Mouse (Mus musculus): ENCODE results near the gene Fam189a1. TPM values are rescaled to one million over a fixed set of nuclear protein-coding genes. Genes with fewer than 3 reads are reported as not detected.

The Fam189a1 gene
- total RNA-seq, 2 experiments from 2014 or later, result 51.4 to 54.8 TPM

- DNase-seq (ENCODE audit: low spot score in 2 of 2), result no peak
Measured at GRCm38 (mm10) chr7:65046690-65047089, 109.7 kb downstream of the Fam189a1 start.

GRCm38 (mm10) chr7:65044280-65044679, 112.1 kb downstream of the Fam189a1 start:
- no peak for DNase-seq (ENCODE audit: low spot score in 2 of 2)

GRCm38 (mm10) chr7:65041106-65041505, 115.3 kb downstream of the Fam189a1 start:
- DNase-seq (ENCODE audit: low spot score in 2 of 2), result no peak

- no peak for DNase-seq (ENCODE audit: low spot score in 2 of 2)
Measured at GRCm38 (mm10) chr7:65031741-65032140, 124.6 kb downstream of the Fam189a1 start.

- DNase-seq (ENCODE audit: low spot score in 2 of 2), result no peak
Measured at GRCm38 (mm10) chr7:65031195-65031594, 125.2 kb downstream of the Fam189a1 start.

GRCm38 (mm10) chr7:65029985-65030384, 126.4 kb downstream of the Fam189a1 start:
- DNase-seq (ENCODE audit: low spot score in 2 of 2), result no peak

GRCm38 (mm10) chr7:65021298-65021697, 135.1 kb downstream of the Fam189a1 start:
- DNase-seq (ENCODE audit: low spot score in 2 of 2), result no peak

GRCm38 (mm10) chr7:65018036-65018679, 138.2 kb downstream of the Fam189a1 start:
- DNase-seq (ENCODE audit: low spot score in 2 of 2), result no peak

- no peak for DNase-seq (ENCODE audit: low spot score in 2 of 2)
Measured at GRCm38 (mm10) chr7:65017348-65017747, 139.0 kb downstream of the Fam189a1 start.

- no peak for DNase-seq (ENCODE audit: low spot score in 2 of 2)
Measured at GRCm38 (mm10) chr7:65011133-65011532, 145.2 kb downstream of the Fam189a1 start.

- DNase-seq (ENCODE audit: low spot score in 2 of 2), result no peak
Measured at GRCm38 (mm10) chr7:65010275-65010674, 146.1 kb downstream of the Fam189a1 start.

GRCm38 (mm10) chr7:65005731-65006130, 150.6 kb downstream of the Fam189a1 start:
- DNase-seq (ENCODE audit: low spot score in 2 of 2), result no peak

GRCm38 (mm10) chr7:64999718-65000214, 156.6 kb downstream of the Fam189a1 start:
- no peak for DNase-seq (ENCODE audit: low spot score in 2 of 2)

GRCm38 (mm10) chr7:64997743-64998142, 158.6 kb downstream of the Fam189a1 start:
- DNase-seq (ENCODE audit: low spot score in 2 of 2), result no peak

- no peak for DNase-seq (ENCODE audit: low spot score in 2 of 2)
Measured at GRCm38 (mm10) chr7:64995946-64996444, 160.4 kb downstream of the Fam189a1 start.

GRCm38 (mm10) chr7:64989406-64989805, 167.0 kb downstream of the Fam189a1 start:
- no peak for DNase-seq (ENCODE audit: low spot score in 2 of 2)

GRCm38 (mm10) chr7:64988015-64988414, 168.4 kb downstream of the Fam189a1 start:
- DNase-seq (ENCODE audit: low spot score in 2 of 2), result no peak

- DNase-seq (ENCODE audit: low spot score in 2 of 2), result peak; percentile 33 to 42
Measured at GRCm38 (mm10) chr7:64984468-64985120, 171.8 kb downstream of the Fam189a1 start.

GRCm38 (mm10) chr7:64981511-64982235, 174.7 kb downstream of the Fam189a1 start:
- DNase-seq (ENCODE audit: low spot score in 2 of 2), result no peak

- DNase-seq (ENCODE audit: low spot score in 2 of 2), result no peak
Measured at GRCm38 (mm10) chr7:64973590-64974262, 182.6 kb downstream of the Fam189a1 start.

GRCm38 (mm10) chr7:64962128-64962527, 194.2 kb downstream of the Fam189a1 start:
- no peak for DNase-seq (ENCODE audit: low spot score in 2 of 2)
